Mouse (Mus musculus): ENCODE measurements at regions not wholly inside any gene's neighbourhood (a gene's known extent, or its start where the extent isn't known, plus 50 kb on each side); places are given as distances from the start of the nearest gene placed in this dataset.

GRCm38 (mm10) chr12:9237955-9238354 lies 208.2 kb downstream of the Ttc32 start:
- TF ChIP-seq POLR2A (IDR thresholded peaks at IDR 0.05; ENCODE audit: low read depth, low read length), result no peak
- TF ChIP-seq CTCF (IDR thresholded peaks at IDR 0.05; ENCODE audit: extremely low read depth, insufficient read depth, insufficient read length, insufficient replicate concordance), result no peak
